Mouse (Mus musculus): ENCODE results near the gene Btbd9. TPM values are rescaled to one million over a fixed set of nuclear protein-coding genes. Genes with fewer than 3 reads are reported as not detected.

The Btbd9 gene
- polyA plus RNA-seq, 1 experiment: 15.3 TPM

DNA sequence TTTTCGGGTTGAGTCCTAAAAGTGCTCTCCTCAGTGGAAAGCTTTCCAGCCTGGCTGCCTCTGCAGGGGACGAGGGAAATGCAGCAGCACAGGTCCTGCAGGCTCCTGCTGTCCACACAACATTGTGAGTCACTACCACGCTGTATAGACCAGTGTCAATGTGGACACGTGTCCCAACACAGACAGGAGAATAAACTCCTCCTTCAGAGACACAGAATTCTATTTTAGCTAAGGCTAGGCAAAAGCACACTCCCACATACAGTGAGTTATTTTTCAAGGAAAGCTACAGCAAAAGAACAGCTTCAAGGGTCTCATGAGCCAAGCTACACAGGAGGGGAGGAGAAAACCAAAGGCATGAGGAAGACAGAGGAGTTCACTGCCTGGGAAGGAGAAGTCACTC is 243.2 kb downstream of the Btbd9 start:
- no peaks in the 10 kb centered on the region for H3K36me3 ChIP-seq (ENCODE audit: control insufficient read depth, insufficient read depth)
- no peak overlapping the region for H3K4me3 ChIP-seq (ENCODE audit: insufficient read depth, poor library complexity, severe bottlenecking)
- H3K79me3 ChIP-seq (ENCODE audit: low read depth): no peaks in the 10 kb centered on the region
- H3K79me2 ChIP-seq (ENCODE audit: control insufficient read depth, insufficient read depth): no peaks in the 10 kb centered on the region
- TF ChIP-seq MYOG (IDR thresholded peaks at IDR 0.05; ENCODE audit: control insufficient read depth, extremely low read depth, insufficient read length) (no peak), MAX (IDR thresholded peaks at IDR 0.05) (no peak), CTCF (IDR thresholded peaks at IDR 0.05; ENCODE audit: control insufficient read depth, insufficient read depth, insufficient read length) (no peak), FOSL1 (IDR thresholded peaks at IDR 0.05; ENCODE audit: insufficient read depth, low read length, poor library complexity, severe bottlenecking) (no peak), USF1 (IDR thresholded peaks at IDR 0.05; ENCODE audit: low read depth) (no peak), MYOD1 (IDR thresholded peaks at IDR 0.05; ENCODE audit: control insufficient read depth, insufficient read length, low read depth) (no peak), CEBPB (IDR thresholded peaks at IDR 0.05; ENCODE audit: low read depth) (no peak)
- no peak overlapping the region for H3ac ChIP-seq (ENCODE audit: control insufficient read depth, insufficient read length, low read depth)
- H3K27me3 ChIP-seq (ENCODE audit: control insufficient read depth, insufficient read depth, insufficient read length): no peaks in the 10 kb centered on the region

DNA sequence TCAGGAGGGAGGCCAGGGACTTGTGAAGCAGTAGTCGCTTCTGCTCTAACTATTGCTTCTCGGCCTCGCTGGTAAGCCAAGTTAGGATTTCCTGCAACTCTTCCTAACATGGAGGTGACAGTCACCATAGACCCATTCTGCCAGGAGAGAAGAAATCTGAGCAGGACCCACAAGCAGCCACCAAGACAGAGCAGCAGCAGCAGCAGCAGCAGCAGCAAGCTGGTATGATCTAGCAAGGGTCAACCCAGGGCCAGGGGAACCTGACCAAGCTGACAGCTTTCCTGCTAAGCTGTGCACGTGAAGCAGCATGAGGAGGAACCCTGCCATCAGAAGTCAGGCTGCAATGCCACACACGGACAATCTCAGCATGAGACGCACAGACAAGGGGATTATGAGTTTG is 244.9 kb downstream of the Btbd9 start:
- TF ChIP-seq MYOD1 (IDR thresholded peaks at IDR 0.05; ENCODE audit: control insufficient read depth, insufficient read length, low read depth) (no peak), MAX (IDR thresholded peaks at IDR 0.05) (no peak), USF1 (IDR thresholded peaks at IDR 0.05; ENCODE audit: low read depth) (no peak), CTCF (IDR thresholded peaks at IDR 0.05; ENCODE audit: control insufficient read depth, insufficient read depth, insufficient read length) (no peak), FOSL1 (IDR thresholded peaks at IDR 0.05; ENCODE audit: insufficient read depth, low read length, poor library complexity, severe bottlenecking) (no peak), CEBPB (IDR thresholded peaks at IDR 0.05; ENCODE audit: low read depth) (no peak), MYOG (IDR thresholded peaks at IDR 0.05; ENCODE audit: control insufficient read depth, extremely low read depth, insufficient read length) (no peak)
- Histone ChIP-seq H3K79me3 (ENCODE audit: low read depth) (no peaks in the 10 kb centered on the region), H3ac (ENCODE audit: control insufficient read depth, insufficient read length, low read depth) (no peak overlapping the region), H3K4me3 (ENCODE audit: insufficient read depth, poor library complexity, severe bottlenecking) (no peak overlapping the region), H3K27me3 (ENCODE audit: control insufficient read depth, insufficient read depth, insufficient read length) (no peaks in the 10 kb centered on the region), H3K79me2 (ENCODE audit: control insufficient read depth, insufficient read depth) (no peaks in the 10 kb centered on the region), H3K36me3 (ENCODE audit: control insufficient read depth, insufficient read depth) (no peaks in the 10 kb centered on the region)

DNA sequence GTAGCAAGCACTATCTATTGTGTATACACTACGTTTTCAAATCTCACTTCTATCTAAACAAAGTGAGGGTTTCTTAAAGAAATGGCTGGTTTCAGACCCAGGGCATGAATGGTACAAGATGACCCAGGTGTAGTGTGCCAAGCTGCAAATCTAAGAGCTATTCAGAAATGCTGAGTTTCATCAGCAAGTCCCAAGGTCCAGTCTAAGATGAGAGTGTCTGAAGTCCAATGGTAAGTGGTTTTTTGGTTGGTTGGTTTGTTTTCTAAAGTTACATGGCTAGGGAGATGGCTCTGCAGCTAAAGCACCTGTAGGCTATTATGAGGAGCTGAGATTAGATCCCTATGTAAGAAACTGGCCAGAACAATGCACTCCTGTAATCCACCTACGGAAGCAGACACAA is 246.8 kb downstream of the Btbd9 start:
- no peak overlapping the region for H3ac ChIP-seq (ENCODE audit: control insufficient read depth, insufficient read length, low read depth)
- TF ChIP-seq CEBPB (IDR thresholded peaks at IDR 0.05; ENCODE audit: low read depth) (no peak), MAX (IDR thresholded peaks at IDR 0.05) (no peak)
- H3K27me3 ChIP-seq (ENCODE audit: control insufficient read depth, insufficient read depth, insufficient read length): no peaks in the 10 kb centered on the region
- no peaks in the 10 kb centered on the region for H3K79me3 ChIP-seq (ENCODE audit: low read depth)
- no peak overlapping the region for H3K4me3 ChIP-seq (ENCODE audit: insufficient read depth, poor library complexity, severe bottlenecking)
- H3K36me3 ChIP-seq (ENCODE audit: control insufficient read depth, insufficient read depth): no peaks in the 10 kb centered on the region
- H3K79me2 ChIP-seq (ENCODE audit: control insufficient read depth, insufficient read depth): no peaks in the 10 kb centered on the region

DNA sequence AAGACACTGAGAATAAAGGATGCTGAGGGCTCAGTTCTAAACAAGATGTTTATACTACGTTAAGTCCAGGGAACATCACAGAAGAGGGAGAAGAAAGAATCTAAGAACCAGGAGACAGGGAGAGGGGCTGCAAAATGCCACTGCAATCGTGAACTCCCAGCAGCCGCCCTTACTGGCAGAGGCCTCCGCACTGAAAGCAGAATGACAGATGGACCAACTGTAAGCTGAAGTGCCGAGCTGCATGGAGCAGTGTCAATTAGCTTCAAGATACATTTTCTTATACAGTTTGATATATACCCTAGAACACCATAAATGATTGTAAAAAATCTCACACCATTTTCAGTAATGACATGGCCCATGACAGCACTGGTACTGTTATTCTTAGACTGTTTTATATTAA is 247.4 kb downstream of the Btbd9 start:
- H3K79me2 ChIP-seq (ENCODE audit: control insufficient read depth, insufficient read depth): no peaks in the 10 kb centered on the region
- H3K4me3 ChIP-seq (ENCODE audit: insufficient read depth, poor library complexity, severe bottlenecking): no peak overlapping the region
- TF ChIP-seq MYOG (IDR thresholded peaks at IDR 0.05; ENCODE audit: control insufficient read depth, extremely low read depth, insufficient read length) (no peak), CTCF (IDR thresholded peaks at IDR 0.05; ENCODE audit: control insufficient read depth, insufficient read depth, insufficient read length) (no peak), CEBPB (IDR thresholded peaks at IDR 0.05; ENCODE audit: low read depth) (no peak), MYOD1 (IDR thresholded peaks at IDR 0.05; ENCODE audit: control insufficient read depth, insufficient read length, low read depth) (no peak), FOSL1 (IDR thresholded peaks at IDR 0.05; ENCODE audit: insufficient read depth, low read length, poor library complexity, severe bottlenecking) (no peak), MAX (IDR thresholded peaks at IDR 0.05) (no peak), USF1 (IDR thresholded peaks at IDR 0.05; ENCODE audit: low read depth) (no peak)
- H3ac ChIP-seq (ENCODE audit: control insufficient read depth, insufficient read length, low read depth): no peak overlapping the region
- no peaks in the 10 kb centered on the region for H3K36me3 ChIP-seq (ENCODE audit: control insufficient read depth, insufficient read depth)
- no peaks in the 10 kb centered on the region for H3K27me3 ChIP-seq (ENCODE audit: control insufficient read depth, insufficient read depth, insufficient read length)
- H3K79me3 ChIP-seq (ENCODE audit: low read depth): no peaks in the 10 kb centered on the region

DNA sequence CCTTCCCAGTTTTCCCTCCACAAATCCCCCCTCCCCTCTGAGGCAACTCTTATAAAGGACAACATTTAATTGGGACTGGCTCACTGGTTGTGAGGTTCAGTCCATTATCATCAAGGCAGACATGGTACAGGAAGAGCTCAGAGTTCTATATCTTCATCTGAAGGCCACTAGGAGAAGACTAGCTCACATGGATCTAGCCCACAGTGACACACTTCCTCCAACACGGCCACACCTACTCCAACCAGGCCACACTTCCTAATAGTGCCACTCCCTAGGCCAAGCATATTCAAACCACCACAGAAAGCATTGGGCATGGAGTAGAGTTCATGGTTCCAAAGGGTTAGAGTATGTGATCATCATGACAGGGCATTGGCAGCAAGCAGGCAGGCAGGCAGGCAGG is 249.4 kb downstream of the Btbd9 start:
- Histone ChIP-seq H3K36me3 (ENCODE audit: control insufficient read depth, insufficient read depth) (no peaks in the 10 kb centered on the region), H3K4me3 (ENCODE audit: insufficient read depth, poor library complexity, severe bottlenecking) (no peak overlapping the region), H3K79me2 (ENCODE audit: control insufficient read depth, insufficient read depth) (no peaks in the 10 kb centered on the region), H3K79me3 (ENCODE audit: low read depth) (no peaks in the 10 kb centered on the region), H3ac (ENCODE audit: control insufficient read depth, insufficient read length, low read depth) (no peak overlapping the region), H3K27me3 (ENCODE audit: control insufficient read depth, insufficient read depth, insufficient read length) (no peaks in the 10 kb centered on the region)
- TF ChIP-seq FOSL1 (IDR thresholded peaks at IDR 0.05; ENCODE audit: insufficient read depth, low read length, poor library complexity, severe bottlenecking) (no peak), USF1 (IDR thresholded peaks at IDR 0.05; ENCODE audit: low read depth) (no peak), CTCF (IDR thresholded peaks at IDR 0.05; ENCODE audit: control insufficient read depth, insufficient read depth, insufficient read length) (no peak), MAX (IDR thresholded peaks at IDR 0.05) (no peak), MYOD1 (IDR thresholded peaks at IDR 0.05; ENCODE audit: control insufficient read depth, insufficient read length, low read depth) (no peak), CEBPB (IDR thresholded peaks at IDR 0.05; ENCODE audit: low read depth) (no peak), MYOG (IDR thresholded peaks at IDR 0.05; ENCODE audit: control insufficient read depth, extremely low read depth, insufficient read length) (no peak)

DNA sequence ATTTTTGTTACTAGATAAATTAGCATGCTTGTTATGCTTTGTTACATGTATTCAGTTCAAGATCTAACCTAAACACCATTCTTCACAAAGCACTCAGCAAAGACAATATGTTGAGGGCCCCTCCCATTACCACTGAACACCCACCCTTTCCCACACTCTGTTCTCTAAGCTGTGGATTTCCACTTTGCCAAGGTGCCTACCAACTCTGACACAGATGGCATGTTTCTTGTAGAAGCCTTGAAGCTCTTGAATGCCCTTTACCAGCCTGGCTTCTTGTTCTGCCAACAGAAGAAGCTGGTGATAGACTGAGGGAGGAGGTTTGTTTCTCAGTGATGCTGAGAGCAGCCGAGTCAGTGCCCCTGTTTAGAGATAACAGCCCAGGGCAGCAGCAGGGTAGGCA is 256.0 kb downstream of the Btbd9 start:
- Histone ChIP-seq H3K79me3 (ENCODE audit: low read depth) (no peaks in the 10 kb centered on the region), H3ac (ENCODE audit: control insufficient read depth, insufficient read length, low read depth) (no peak overlapping the region), H3K27me3 (ENCODE audit: control insufficient read depth, insufficient read depth, insufficient read length) (no peaks in the 10 kb centered on the region), H3K79me2 (ENCODE audit: control insufficient read depth, insufficient read depth) (no peaks in the 10 kb centered on the region), H3K4me3 (ENCODE audit: insufficient read depth, poor library complexity, severe bottlenecking) (no peak overlapping the region), H3K36me3 (ENCODE audit: control insufficient read depth, insufficient read depth) (no peaks in the 10 kb centered on the region)
- TF ChIP-seq CEBPB (IDR thresholded peaks at IDR 0.05; ENCODE audit: low read depth): no peak
- no peak for TF ChIP-seq MAX (IDR thresholded peaks at IDR 0.05)
- no peak for TF ChIP-seq FOSL1 (IDR thresholded peaks at IDR 0.05; ENCODE audit: insufficient read depth, low read length, poor library complexity, severe bottlenecking)
- no peak for TF ChIP-seq MYOD1 (IDR thresholded peaks at IDR 0.05; ENCODE audit: control insufficient read depth, insufficient read length, low read depth)
- no peak for TF ChIP-seq MYOG (IDR thresholded peaks at IDR 0.05; ENCODE audit: control insufficient read depth, extremely low read depth, insufficient read length)
- no peak for TF ChIP-seq CTCF (IDR thresholded peaks at IDR 0.05; ENCODE audit: control insufficient read depth, insufficient read depth, insufficient read length)
- TF ChIP-seq USF1 (IDR thresholded peaks at IDR 0.05; ENCODE audit: low read depth): no peak

Measured in C2C12 (cell line).